Mouse (Mus musculus): ENCODE data around the gene Ppm1b. TPM values are rescaled to one million over a fixed set of nuclear protein-coding genes. Genes with fewer than 3 reads are reported as not detected.
A peak's percentile ranks its signal among the peaks of the same experiment; 100 is the strongest.

Ppm1b gene
- polyA plus RNA-seq, 1 experiment from 2014 or later: 122 TPM

DNA sequence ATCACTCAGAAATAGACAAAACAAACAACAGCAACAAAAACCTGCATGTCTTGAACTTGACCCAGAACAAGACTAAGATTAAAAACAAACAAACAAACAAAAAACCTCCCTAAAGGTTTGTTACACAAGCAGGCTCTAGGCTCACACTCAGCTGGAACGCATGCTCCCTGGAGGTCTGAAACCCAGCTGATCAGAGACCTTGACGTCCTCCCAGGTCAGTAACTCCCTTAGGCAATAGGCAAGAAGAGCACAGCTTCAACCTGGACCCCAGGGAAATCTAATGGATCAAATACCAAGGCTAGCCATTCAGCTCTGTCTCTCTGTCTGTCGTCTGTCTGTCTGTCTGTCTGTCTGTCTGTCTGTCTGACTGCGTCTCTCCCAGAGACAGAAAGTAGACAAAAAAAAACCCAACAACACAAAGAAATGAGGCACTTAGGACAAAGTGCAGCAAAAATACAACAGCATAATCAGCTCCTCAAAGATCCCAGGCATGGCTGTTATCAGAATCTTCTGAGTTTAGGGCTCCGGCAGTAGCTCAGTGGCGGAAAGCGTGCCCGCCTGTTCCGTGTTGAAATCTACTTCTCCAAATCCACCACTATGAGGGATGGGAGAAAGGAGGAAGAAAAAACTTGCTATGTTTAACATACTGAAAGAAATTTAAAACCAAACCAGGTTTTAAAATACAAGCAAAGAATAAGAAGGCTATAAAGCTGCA lies 16.4 kb upstream of the Ppm1b start:
- no peaks in the 10 kb centered on the region for H3K4me1 ChIP-seq
- no peaks in the 10 kb centered on the region; the same call in 1 of the 2 replicates for H3K9me3 ChIP-seq
- no peak overlapping the region for H3K4me2 ChIP-seq (replicated peaks)
- no peak overlapping the region for H3K4me3 ChIP-seq
- no peaks in the 10 kb centered on the region for H3K27me3 ChIP-seq (replicated peaks)
- no peak overlapping the region for H3K27ac ChIP-seq
- no peaks in the 10 kb centered on the region for H3K36me3 ChIP-seq
- no peak overlapping the region for H3K9ac ChIP-seq
- no peak for ATAC-seq (ENCODE audit: low FRiP score, low read depth)
- 88% methylated on average over 9 of the region's 9 CpGs for WGBS

DNA sequence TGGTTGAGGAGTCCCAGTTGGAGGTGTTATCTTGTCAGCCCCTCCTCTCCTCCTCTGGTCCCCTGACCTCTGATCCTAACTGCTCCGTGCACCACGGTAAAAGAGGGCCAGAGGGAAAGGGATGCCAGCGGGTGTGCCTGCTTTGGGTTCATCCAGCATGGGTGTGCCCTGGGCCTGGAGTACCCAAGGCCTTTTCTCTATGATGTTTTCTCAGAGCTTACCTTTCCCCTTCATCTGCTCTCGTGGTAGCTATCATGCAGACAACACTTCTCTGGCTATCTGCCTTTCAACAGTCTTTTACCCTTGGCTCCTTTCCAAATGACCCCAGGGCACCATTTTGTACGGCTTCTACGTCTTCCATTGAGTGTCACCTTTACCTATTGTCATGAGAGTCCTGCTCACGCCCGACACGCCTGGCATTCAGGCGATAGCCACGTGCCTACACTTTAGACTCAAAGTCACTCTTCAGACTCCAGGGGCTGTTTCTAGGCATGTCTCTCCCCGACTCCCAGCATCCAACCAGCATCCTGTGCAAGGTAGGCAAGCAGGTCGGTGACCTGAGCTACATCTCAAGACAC lies 15.2 kb upstream of the Ppm1b start:
- ATAC-seq (ENCODE audit: low FRiP score, low read depth): no peak

DNA sequence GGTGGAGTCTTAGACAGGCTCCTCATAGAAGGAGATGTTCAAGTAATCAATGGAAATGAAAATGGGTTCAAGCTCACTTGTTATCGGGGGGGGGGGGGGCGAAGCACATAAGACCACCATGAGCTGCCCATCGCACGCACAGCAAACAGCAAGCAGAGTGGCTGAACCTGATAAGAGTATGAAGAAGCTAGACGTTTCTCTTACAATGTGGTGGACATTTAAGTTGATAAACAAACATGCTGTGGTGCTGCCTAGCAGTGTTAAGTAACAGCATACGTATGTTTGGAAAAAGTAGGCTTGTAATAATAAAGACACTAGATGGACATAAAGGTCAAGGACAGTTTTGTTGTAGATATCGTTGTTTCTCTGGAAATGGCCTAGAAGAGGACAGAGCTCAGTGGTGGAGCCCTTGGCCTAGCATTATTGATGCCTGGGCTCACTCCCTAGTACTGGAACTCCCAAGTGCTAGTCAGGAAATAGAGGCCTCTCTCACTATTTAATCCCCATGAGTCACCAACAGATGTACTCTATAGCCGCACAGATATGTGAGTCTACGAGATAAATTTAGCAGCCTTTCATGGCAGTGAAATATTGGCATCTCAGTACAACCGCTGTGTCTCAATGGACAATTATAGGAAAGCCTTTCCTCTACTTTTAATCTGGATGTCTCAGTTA lies 14.0 kb upstream of the Ppm1b start:
- H3K27ac ChIP-seq: no peak overlapping the region
- ATAC-seq (ENCODE audit: low FRiP score, low read depth): no peak
- H3K4me1 ChIP-seq: no peaks in the 10 kb centered on the region
- H3K9me3 ChIP-seq: no peaks in the 10 kb centered on the region; the same call in 1 of the 2 replicates
- H3K36me3 ChIP-seq: no peaks in the 10 kb centered on the region
- H3K9ac ChIP-seq: no peak overlapping the region
- no peaks in the 10 kb centered on the region for H3K27me3 ChIP-seq (replicated peaks)
- WGBS: 93% methylated on average over 10 of the region's 10 CpGs
- no peak overlapping the region for H3K4me3 ChIP-seq
- no peak overlapping the region for H3K4me2 ChIP-seq (replicated peaks)

More for the DNA sequence above, 15.2 kb upstream of the Ppm1b start:
- H3K9me3 ChIP-seq: no peaks in the 10 kb centered on the region; the same call in 1 of the 2 replicates
- H3K4me2 ChIP-seq (replicated peaks): no peak overlapping the region
- no peak overlapping the region for H3K27ac ChIP-seq
- no peaks in the 10 kb centered on the region for H3K36me3 ChIP-seq
- no peak overlapping the region for H3K9ac ChIP-seq
- 89% methylated on average over 13 of the region's 13 CpGs for WGBS
- no peak overlapping the region for H3K4me3 ChIP-seq
- no peaks in the 10 kb centered on the region for H3K27me3 ChIP-seq (replicated peaks)
- no peaks in the 10 kb centered on the region for H3K4me1 ChIP-seq

DNA sequence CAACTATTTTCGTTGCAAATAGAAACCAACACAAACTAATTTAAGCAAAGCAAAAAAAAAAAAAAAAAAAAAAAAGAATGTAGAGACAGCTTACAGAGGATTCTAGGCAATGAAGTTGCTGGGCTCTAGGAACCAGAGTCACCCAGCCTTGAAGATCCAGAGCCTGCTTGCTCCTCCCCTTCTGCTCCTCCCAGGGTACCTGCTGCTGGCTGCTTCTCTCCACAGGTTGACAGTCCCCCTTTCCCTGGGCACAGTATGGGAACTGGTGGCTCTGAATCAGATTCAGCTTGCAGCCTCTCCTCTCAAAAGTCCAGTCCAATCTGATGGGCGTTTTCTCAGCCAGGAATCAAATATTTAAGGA lies 13.5 kb upstream of the Ppm1b start:
- H3K4me1 ChIP-seq: no peaks in the 10 kb centered on the region
- 70% methylated on average over 2 of the region's 2 CpGs for WGBS
- H3K9me3 ChIP-seq: no peaks in the 10 kb centered on the region; the same call in 1 of the 2 replicates
- H3K4me3 ChIP-seq: no peak overlapping the region
- H3K27ac ChIP-seq: no peak overlapping the region
- no peak overlapping the region for H3K4me2 ChIP-seq (replicated peaks)
- no peaks in the 10 kb centered on the region for H3K27me3 ChIP-seq (replicated peaks)
- H3K9ac ChIP-seq: no peak overlapping the region
- no peak for ATAC-seq (ENCODE audit: low FRiP score, low read depth)
- no peaks in the 10 kb centered on the region for H3K36me3 ChIP-seq

DNA sequence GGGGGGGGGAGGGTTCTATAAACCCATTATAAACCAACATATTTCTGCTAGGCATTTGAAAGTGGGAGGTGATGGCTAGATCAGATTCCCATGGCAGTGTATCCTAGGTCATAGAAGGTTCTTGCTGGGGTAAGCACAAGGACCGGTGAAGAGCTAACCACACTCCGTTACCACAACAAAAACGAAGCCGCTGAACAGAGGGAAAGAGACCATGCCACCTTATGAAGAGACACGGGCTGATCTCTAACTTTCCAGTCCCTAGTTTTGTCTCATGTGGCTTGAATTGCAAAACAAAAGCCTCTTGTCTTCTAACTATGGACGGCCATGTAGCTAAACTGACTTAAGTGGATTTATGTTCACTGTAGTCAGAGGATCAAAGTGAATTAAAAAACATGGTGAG lies 12.2 kb upstream of the Ppm1b start:
- WGBS: 75% methylated on average over 6 of the region's 6 CpGs
- ATAC-seq (ENCODE audit: low FRiP score, low read depth): no peak
- no peak overlapping the region for H3K27ac ChIP-seq

DNA sequence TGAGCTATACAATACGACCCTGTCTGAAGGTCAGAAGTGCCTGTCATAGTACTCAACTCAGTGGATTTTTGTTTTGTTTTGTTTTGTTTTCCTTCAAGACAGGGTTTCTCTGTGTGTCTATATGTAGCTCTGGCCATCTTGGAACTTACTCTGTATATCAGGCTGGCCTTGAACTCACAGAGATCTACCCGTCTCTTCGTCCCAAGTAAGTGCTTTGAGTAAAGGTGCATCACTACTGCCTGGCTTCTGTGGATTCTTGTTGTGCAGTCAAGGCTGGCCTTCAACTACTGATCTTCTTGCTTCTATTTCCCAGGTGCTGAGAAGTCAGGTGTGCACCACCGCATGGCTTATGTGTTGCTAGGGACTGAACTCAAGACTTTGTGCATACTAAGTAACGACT lies 4.0 kb upstream of the Ppm1b start:
- 95% methylated on average over 5 of the region's 5 CpGs for WGBS
- 0 out of 2 replicates have a peak, but pooled peaks cover 4% of the 10 kb centered on the region for H3K4me1 ChIP-seq

More for the DNA sequence above, 12.2 kb upstream of the Ppm1b start:
- no peak overlapping the region for H3K9ac ChIP-seq
- H3K4me3 ChIP-seq: no peak overlapping the region
- no peaks in the 10 kb centered on the region for H3K36me3 ChIP-seq
- H3K4me1 ChIP-seq: no peaks in the 10 kb centered on the region
- H3K9me3 ChIP-seq: no peaks in the 10 kb centered on the region
- no peak overlapping the region for H3K4me2 ChIP-seq (replicated peaks)
- H3K27me3 ChIP-seq (replicated peaks): no peaks in the 10 kb centered on the region

DNA sequence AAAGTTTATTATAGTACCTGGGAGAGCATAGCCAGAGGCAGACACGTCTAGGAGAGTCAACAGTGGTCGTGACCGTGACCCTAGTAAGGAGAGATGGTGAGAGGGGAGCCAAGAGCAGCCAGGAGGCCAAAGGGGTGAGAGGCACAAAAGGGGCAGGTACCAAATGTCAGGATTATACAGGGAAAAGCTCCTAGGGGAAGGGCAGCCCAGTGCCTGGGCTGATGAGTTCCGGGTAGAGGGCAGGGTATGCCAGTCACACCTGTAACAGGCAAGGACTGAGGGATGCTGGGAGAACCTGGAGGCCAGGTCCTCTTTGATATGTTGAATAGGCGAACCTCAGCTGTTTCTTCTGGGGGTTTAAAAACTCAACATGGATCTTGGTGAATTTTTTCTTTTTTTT lies 2.8 kb upstream of the Ppm1b start:
- Histone ChIP-seq H3K4me2 (replicated peaks) (no peak overlapping the region), H3K9ac (no peak overlapping the region), H3K36me3 (no peaks in the 10 kb centered on the region), H3K4me1 (0 out of 2 replicates have a peak, but pooled peaks cover 4% of the 10 kb centered on the region), H3K9me3 (no peaks in the 10 kb centered on the region), H3K27ac (no peak overlapping the region), H3K27me3 (replicated peaks) (no peaks in the 10 kb centered on the region), H3K4me3 (no peak overlapping the region)
- no peak for ATAC-seq (ENCODE audit: low FRiP score, low read depth)
- WGBS: 89% methylated on average over 5 of the region's 5 CpGs

More for the DNA sequence above, 4.0 kb upstream of the Ppm1b start:
- H3K27me3 ChIP-seq (replicated peaks): no peaks in the 10 kb centered on the region
- no peak overlapping the region for H3K9ac ChIP-seq
- no peak overlapping the region for H3K27ac ChIP-seq
- no peaks in the 10 kb centered on the region for H3K9me3 ChIP-seq
- no peak overlapping the region for H3K4me2 ChIP-seq (replicated peaks)
- no peaks in the 10 kb centered on the region for H3K36me3 ChIP-seq
- ATAC-seq (ENCODE audit: low FRiP score, low read depth): no peak
- no peak overlapping the region for H3K4me3 ChIP-seq

DNA sequence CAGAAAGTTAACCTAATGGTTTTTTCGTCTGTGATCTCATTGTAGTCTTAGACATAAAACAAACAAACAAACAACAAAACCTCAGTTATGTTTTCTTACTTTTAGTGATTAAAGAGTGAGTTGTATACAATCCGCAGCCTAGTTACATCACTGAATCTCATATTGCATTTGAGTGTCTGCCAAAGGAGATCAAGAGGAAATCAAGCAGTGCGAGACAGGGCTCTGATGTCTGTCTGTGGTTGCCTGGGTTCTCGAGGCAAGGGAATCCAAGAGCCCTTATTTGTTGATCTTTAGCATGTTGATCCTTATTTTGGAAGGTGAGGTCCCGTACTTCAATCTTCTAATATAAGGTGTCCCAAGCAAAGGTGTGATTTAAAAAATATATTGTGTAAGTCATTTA lies 1.7 kb upstream of the Ppm1b start:
- H3K27me3 ChIP-seq (replicated peaks): no peaks in the 10 kb centered on the region
- no peak overlapping the region for H3K4me3 ChIP-seq
- H3K9ac ChIP-seq: no peak overlapping the region
- H3K27ac ChIP-seq: no peak overlapping the region
- 95% methylated on average over 5 of the region's 5 CpGs for WGBS
- peaks cover 13% of the 10 kb centered on the region for H3K4me1 ChIP-seq
- ATAC-seq (ENCODE audit: low FRiP score, low read depth): no peak
- no peaks in the 10 kb centered on the region for H3K9me3 ChIP-seq
- no peaks in the 10 kb centered on the region for H3K36me3 ChIP-seq
- no peak overlapping the region for H3K4me2 ChIP-seq (replicated peaks)

DNA sequence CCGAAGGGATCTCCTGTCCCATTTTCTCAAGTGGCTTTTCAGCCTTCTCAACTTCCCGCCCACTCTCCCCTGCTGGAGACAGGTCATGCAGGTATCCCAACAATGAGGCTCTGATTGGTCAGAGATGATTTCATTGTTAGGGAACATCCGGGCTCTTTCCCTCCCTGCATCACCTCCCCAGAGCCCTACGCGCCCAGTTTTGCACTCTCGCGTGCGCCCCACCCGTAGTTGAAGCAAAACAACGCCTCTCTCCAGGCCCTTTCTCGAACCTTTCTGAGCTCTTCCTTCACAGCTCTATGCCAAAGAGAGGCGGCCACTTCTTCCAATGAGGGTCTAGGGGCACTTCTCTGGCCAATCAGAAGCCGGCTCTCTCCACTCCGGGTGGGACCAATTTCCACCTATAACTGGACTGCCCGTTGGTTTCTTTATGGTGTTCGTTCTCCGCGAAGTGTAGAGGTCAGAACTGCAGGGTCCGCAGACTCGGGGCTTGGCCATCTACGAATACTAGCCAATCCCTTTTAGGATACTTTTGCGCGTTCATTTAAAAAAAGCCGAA lies 468 bp downstream of the Ppm1b start:
- Histone ChIP-seq H3K9ac (peak overlapping the region; percentile 49), H3K36me3 (no peaks in the 10 kb centered on the region), H3K27ac (peak overlapping the region; percentile 70), H3K4me1 (peaks cover 20% of the 10 kb centered on the region), H3K27me3 (replicated peaks) (no peaks in the 10 kb centered on the region), H3K4me3 (peak overlapping the region; percentile 49), H3K4me2 (replicated peaks) (peak overlapping the region; percentile 69), H3K9me3 (no peaks in the 10 kb centered on the region)
- ATAC-seq (ENCODE audit: low FRiP score, low read depth): peak; percentile 92
- under 1% methylated on average over 24 of the region's 24 CpGs for WGBS

DNA sequence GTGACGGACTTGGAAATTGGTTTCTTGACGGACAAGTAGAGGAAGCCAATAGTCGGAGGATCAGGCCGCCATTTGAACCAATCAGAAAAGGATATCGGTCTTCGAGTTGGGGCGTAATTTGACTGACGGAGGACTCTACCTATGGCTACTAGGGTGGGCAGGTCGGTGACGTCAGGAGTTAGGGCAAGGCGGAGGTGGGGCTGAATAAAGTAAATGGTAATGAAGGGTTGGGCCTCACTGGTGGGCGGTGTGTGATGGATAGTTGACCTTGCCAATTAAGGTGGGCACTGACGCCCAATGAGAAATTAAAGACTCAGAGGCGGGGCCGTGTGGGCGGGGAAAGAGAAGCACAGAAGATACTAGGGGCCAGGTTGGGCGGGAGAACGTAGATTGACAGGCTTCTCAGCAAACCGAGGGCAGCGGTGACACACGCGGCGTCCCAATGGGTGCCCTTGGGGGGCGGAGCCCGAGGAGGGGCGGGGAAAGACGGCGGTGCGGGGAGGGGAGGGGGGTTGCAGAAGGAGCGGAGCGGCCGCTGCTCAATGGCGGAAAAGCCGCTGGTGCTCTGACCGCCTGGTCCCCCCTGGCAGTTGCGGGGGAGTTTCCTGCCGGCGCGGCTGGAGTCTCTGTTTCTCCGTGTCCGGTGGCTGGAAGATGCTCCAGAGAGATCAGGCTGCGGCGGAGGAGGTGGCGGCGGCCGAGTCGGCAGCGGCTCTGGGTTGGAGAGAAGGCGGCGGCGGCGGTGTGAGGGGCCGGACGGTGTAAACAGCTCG lies 1.1 kb downstream of the Ppm1b start:
- Histone ChIP-seq H3K9ac (peak overlapping the region; percentile 98), H3K27me3 (replicated peaks) (no peaks in the 10 kb centered on the region), H3K4me1 (peaks cover 20% of the 10 kb centered on the region), H3K27ac (peak overlapping the region; percentile 94), H3K36me3 (no peaks in the 10 kb centered on the region), H3K9me3 (no peaks in the 10 kb centered on the region), H3K4me2 (replicated peaks) (peak overlapping the region; percentile 70), H3K4me3 (peak overlapping the region; percentile 98)
- WGBS: under 1% methylated on average over 45 of the region's 55 CpGs
- ATAC-seq (ENCODE audit: low FRiP score, low read depth): peak; percentile 99

DNA sequence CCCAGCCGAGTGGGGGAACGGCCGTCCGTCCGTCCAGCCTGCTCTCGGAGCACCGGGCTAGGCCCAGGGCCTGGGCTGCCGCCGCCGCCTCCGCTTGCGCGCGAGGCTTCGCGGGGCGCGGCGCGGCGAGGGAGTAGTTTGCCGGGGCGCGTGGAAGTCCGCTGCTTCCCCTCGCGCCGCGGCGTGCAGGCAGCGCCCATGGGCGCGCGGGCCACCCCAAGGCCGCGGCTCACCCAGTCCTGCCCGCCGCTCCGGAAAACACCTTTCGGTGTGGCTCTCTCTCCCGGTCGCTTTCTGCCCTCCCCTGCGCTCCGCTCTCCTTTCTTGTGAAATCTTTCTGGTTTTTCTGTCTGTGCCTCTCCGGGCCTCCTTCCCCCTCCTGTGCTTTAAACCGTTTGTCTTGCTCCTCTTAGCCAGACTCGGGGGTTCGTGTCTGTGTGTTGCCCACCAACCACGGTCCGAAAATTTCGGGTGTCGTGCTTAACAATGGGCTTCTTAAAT lies 1.9 kb downstream of the Ppm1b start:
- no peak for ATAC-seq (ENCODE audit: low FRiP score, low read depth)
- Histone ChIP-seq H3K4me3 (peak overlapping the region; percentile 98), H3K9me3 (no peaks in the 10 kb centered on the region), H3K4me1 (peaks cover 20% of the 10 kb centered on the region), H3K27me3 (replicated peaks) (no peaks in the 10 kb centered on the region), H3K4me2 (replicated peaks) (peak overlapping the region; percentile 70), H3K9ac (peak overlapping the region; percentile 98), H3K36me3 (no peaks in the 10 kb centered on the region), H3K27ac (peak overlapping the region; percentile 94)
- WGBS: under 1% methylated on average over 52 of the region's 52 CpGs

Measured in neural tube, embryonic 12.5 days (tissue).